Mouse (Mus musculus) lung, postnatal 4 days (tissue): Measurements from ENCODE around the gene Polr2j.

Source experiments
- DNase-seq, 2 experiments: peaks; one replicate each; pipeline ENCODE4 v3.0.0; 2021

Polr2j gene

GRCm38 (mm10) chr5:136169626-136170511, 53.4 kb downstream of the Polr2j start:
- DNase-seq, result peak; percentile 55 to 64

- peak; percentile 89 to 91 for DNase-seq
Observed at GRCm38 (mm10) chr5:136170512-136171362, 54.3 kb downstream of the Polr2j start, which contains the start of gene Orai2. Gene Orai2 (minus strand): TSS chr5:136170713.

- peak in 1 of 2 experiments; percentile 57 for DNase-seq
Observed at GRCm38 (mm10) chr5:136171363-136172341, 55.2 kb downstream of the Polr2j start.
